Mouse (Mus musculus) retina, postnatal 1 day (tissue): ENCODE results near the gene Aasdhppt.

Experiments
- DNase-seq: peaks from one replicate; pipeline ENCODE4 v3.0.0-alpha.2; 2012

Aasdhppt gene

DNA sequence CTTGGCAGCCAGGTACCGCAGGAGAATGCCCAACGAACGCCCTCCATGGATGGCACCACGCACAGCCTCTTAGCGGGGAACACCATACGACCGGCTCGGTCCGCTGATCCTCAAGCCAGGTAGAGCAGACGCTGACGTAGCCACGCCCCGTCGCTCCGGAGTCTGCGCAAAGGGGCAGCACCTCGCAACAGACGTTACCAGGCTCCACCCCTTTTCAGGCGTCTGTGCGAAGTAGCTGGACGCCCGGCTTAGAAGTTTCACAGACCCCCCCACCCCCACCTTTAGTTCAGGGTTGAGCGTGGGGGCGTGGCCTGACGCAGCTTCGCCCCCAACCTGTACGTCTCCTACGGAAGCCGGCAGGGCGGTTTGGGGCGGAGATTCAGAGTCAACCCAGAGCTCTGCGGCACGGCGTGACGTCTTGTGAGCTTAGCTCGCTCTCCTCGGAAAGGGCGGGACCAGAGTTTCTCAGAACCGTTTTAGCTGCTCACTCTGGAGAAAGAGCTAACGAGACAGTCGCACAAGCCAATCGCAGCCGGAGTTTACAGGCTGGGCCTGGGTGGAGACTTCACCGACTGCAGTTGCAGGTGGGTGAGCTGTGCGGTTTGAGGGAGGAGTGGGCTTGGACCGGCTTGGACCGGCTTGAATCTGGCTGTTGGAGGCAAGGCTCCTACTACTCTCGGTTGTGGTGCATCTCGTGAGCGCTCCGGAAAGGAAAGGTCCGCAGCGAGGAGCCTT, at the start of gene Aasdhppt, which contains the start of gene Kbtbd3:
Gene Aasdhppt, minus strand, starts transcription at position 121 of the 735 bp plus-strand sequence.
Gene Kbtbd3, plus strand, starts transcription at position 483 of the 735 bp plus-strand sequence.
- DNase-seq: peak; percentile 100

- no peak for DNase-seq
Measured at GRCm38 (mm10) chr9:4353163-4353562, 43.9 kb upstream of the Aasdhppt start.

- no peak for DNase-seq
Measured at GRCm38 (mm10) chr9:4318939-4319721, 9.9 kb upstream of the Aasdhppt start.

GRCm38 (mm10) chr9:4315746-4316145, 6.5 kb upstream of the Aasdhppt start:
- peak; percentile 74 for DNase-seq

GRCm38 (mm10) chr9:4313946-4314345, 4.7 kb upstream of the Aasdhppt start:
- DNase-seq: no peak

- DNase-seq: no peak
Measured at GRCm38 (mm10) chr9:4311162-4311561, 1.9 kb upstream of the Aasdhppt start.

DNA sequence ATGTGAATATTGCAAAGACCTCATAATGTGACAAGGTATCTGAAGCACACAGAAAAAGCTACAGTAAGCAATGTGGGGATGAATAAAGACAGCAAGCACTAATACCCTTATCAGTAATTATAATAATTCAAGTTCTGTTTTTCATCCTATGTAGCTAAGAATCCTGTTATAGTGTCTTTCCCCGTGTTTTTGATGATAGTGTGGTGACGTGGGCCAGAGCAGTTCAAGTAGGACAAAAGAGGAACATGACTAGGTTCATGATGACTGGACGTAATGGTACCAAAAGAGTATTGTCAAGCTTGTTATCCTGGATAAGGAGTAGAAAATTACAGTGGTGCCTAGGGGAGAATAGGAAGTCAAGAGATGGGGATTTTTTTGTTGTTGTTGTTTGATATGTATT, 1.4 kb upstream of the Aasdhppt start:
- no peak for DNase-seq

GRCm38 (mm10) chr9:4308628-4309350, 482 bp downstream of the Aasdhppt start:
- DNase-seq: no peak

- no peak for DNase-seq
Measured at GRCm38 (mm10) chr9:4304867-4305266, 4.4 kb downstream of the Aasdhppt start.

GRCm38 (mm10) chr9:4300466-4300865, 8.8 kb downstream of the Aasdhppt start:
- DNase-seq: no peak

GRCm38 (mm10) chr9:4283850-4284249, 25.4 kb downstream of the Aasdhppt start:
- DNase-seq: no peak

- no peak for DNase-seq
Measured at GRCm38 (mm10) chr9:4266881-4267280, 42.4 kb downstream of the Aasdhppt start.

GRCm38 (mm10) chr9:4260746-4261090, 48.6 kb downstream of the Aasdhppt start:
- no peak for DNase-seq

GRCm38 (mm10) chr9:4259841-4260745, 49.2 kb downstream of the Aasdhppt start:
- DNase-seq: peak; percentile 5

DNA sequence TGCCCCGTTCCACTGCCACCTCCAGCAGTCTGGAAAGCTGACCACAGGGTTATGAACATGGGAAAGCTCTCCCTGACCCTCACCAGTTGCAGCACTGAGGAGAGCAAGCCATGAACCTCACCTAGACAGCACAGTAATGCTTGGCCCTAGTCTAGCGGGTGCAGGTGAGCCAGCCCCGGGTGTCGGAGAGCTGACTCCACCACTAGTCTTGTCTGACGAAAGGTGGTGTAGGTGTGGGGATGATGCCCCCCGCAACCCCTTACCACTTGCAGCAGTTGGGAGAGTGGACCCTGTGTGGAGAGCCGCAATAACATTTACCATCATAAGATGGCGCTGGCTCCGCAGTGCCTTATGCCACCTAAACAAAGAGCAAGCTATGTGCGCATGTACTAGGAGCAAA, 50.2 kb downstream of the Aasdhppt start:
- no peak for DNase-seq
